Mouse (Mus musculus) liver, embryonic 11.5 days (tissue): ENCODE data around the gene Pgap3. TPM values are rescaled to one million over a fixed set of nuclear protein-coding genes. Genes with fewer than 3 reads are reported as not detected.

Source experiments
- ATAC-seq: fragments of 200-750 bp; cut with Nextera tagmentation; replicated peaks from 2 replicates; pipeline ENCODE4 v1.8.0; 2017; ENCODE audit warnings: moderate number of reproducible peaks, mild to moderate bottlenecking, moderate TSS enrichment, moderate library complexity; ENCODE audit not compliant: low FRiP score
- DNase-seq: peaks from one replicate; pipeline ENCODE4 v3.0.0-alpha.2; 2017; ENCODE audit warnings: low spot score
- H3K27ac ChIP-seq: fragments of 300-500 bp; sonication (generic); 2 replicates; pipeline ENCODE4 v1.5.1; 2014; ENCODE audit warnings: mild to moderate bottlenecking, low read depth, low read length, control low read depth
- H3K27me3 ChIP-seq: fragments of 300-500 bp; sonication (generic); replicated peaks from 2 replicates; pipeline ENCODE4 v1.6.1; 2014; ENCODE audit warnings: low read length, mixed read lengths; ENCODE audit not compliant: control insufficient read depth, insufficient read depth
- H3K36me3 ChIP-seq: fragments of 300-500 bp; sonication (generic); 2 replicates; pipeline ENCODE4 v1.6.1; 2014; ENCODE audit warnings: mild to moderate bottlenecking, low read length, moderate library complexity, mixed read lengths; ENCODE audit not compliant: control insufficient read depth, insufficient read depth
- H3K4me1 ChIP-seq: fragments of 300-500 bp; sonication (generic); replicated peaks from 2 replicates; pipeline ENCODE4 v1.6.1; 2014; ENCODE audit warnings: low read length, mixed read lengths; ENCODE audit not compliant: control insufficient read depth, insufficient read depth
- H3K4me2 ChIP-seq: fragments of 300-500 bp; sonication (generic); 2 replicates; pipeline ENCODE4 v1.6.1; 2014; ENCODE audit warnings: mild to moderate bottlenecking, control low read depth, moderate library complexity
- H3K4me3 ChIP-seq: fragments of 300-500 bp; sonication (generic); 2 replicates; pipeline ENCODE4 v1.5.1; 2014; ENCODE audit warnings: low read depth, low read length, control low read depth
- H3K9ac ChIP-seq: fragments of 300-500 bp; sonication (generic); 2 replicates; pipeline ENCODE4 v1.6.1; 2014; ENCODE audit warnings: low read depth, low read length, control low read depth
- H3K9me3 ChIP-seq: fragments of 300-500 bp; sonication (generic); 2 replicates; pipeline ENCODE4 v1.6.1; 2016; ENCODE audit warnings: low read length, inconsistent platforms, mixed read lengths; ENCODE audit not compliant: control insufficient read depth
- WGBS: fragments of 180-500 bp; shearing (Covaris S2); extraction: QIAGEN DNeasy Blood & Tissue Kit; methylation state at CpG from one replicate; pipeline ENCODE4 v1.1.7; 2014; 5-methylcytosine and 5-hydroxymethylcytosine counted together
- polyA plus RNA-seq: library from polyadenylated mRNA; unstranded; fragments of >200 nt; fragmentation: Nextera tagmentation; extraction: Ambion mirVana; gene quantifications from 2 replicates; pipeline ENCODE4 v1.2.1, GENCODE M21; 2014

Pgap3 gene
- polyA plus RNA-seq, 1 experiment from 2014 or later: 6.4 TPM

DNA sequence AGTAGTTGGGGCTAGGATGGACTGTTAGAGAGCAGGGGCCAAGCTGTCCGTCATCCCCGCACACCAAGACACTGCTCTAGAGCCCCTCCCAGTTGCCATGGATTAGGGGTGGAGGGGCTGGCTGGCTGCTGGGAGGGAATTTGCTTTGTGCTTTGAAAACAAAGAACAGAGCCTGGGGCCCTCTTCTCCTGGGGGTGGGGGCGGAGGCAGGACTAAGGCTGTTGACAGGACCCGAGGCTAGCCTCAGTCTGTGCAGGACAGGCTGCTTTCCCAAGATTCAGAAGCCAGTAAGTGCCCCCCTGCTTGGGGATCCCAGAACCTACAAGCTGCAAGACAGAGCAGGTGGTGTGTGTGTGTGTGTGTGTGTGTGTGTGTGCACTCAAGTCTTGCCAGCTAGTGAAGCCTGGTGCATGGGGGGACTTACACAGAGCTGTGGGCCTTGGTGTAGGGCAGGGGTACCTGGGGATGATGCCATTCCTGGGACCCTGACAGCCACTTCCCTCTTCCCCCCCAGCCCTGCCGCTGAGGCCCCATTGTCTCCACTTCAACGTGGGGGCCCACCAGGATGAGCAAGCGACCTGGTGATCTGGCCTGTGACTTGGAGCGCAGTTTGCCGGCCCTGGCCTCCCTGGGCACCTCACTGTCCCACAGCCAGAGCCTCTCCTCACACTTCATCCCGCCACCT lies 28.6 kb downstream of the Pgap3 start:
- Histone ChIP-seq H3K27me3 (no peaks in the 10 kb centered on the region), H3K4me1 (peaks cover 2% of the 10 kb centered on the region; the same call in 1 of the 2 replicates), H3K9ac (no peak overlapping the region), H3K4me2 (no peak overlapping the region), H3K36me3 (0 out of 2 replicates have a peak, but pooled peaks cover 14% of the 10 kb centered on the region), H3K27ac (no peak overlapping the region), H3K9me3 (no peaks in the 10 kb centered on the region), H3K4me3 (no peak overlapping the region)
- WGBS: 63% methylated on average over 10 of the region's 10 CpGs
- ATAC-seq: no peak
- no peak for DNase-seq

GRCm38 (mm10) chr11:98370588-98370987 lies 29.7 kb downstream of the Pgap3 start:
- Histone ChIP-seq H3K27ac (no peak overlapping the region), H3K27me3 (no peaks in the 10 kb centered on the region), H3K9me3 (no peaks in the 10 kb centered on the region), H3K4me1 (peaks cover 2% of the 10 kb centered on the region), H3K4me3 (no peak overlapping the region), H3K9ac (no peak overlapping the region), H3K36me3 (0 out of 2 replicates have a peak, but pooled peaks cover 10% of the 10 kb centered on the region), H3K4me2 (no peak overlapping the region)
- ATAC-seq (no peak), DNase-seq (no peak)
- 83% methylated on average over 2 of the region's 2 CpGs for WGBS

DNA sequence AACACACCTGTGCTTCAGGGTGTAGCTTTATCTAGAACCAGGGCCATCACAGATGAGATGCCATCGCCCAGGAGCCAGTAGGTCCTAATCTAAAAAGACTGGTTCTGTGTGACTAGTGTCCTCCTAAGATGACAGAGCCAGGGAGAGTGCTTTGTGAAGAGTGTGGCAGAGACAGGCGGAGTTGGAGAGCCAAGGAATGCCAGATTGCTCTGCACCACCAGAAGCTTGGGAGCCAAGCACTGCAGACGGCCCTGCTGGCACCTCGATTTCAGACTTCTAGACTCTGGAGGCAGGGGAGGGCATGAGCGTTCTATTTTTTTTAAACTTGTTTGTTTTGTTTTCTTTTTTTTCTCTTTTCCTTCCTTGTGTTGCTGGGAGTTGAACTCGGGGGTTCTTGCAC lies 31.0 kb downstream of the Pgap3 start:
- no peak overlapping the region for H3K4me2 ChIP-seq
- H3K9me3 ChIP-seq: no peaks in the 10 kb centered on the region
- H3K36me3 ChIP-seq: 0 out of 2 replicates have a peak, but pooled peaks cover 2% of the 10 kb centered on the region
- ATAC-seq: no peak
- no peak overlapping the region for H3K4me3 ChIP-seq
- DNase-seq: no peak
- no peaks in the 10 kb centered on the region for H3K27me3 ChIP-seq
- 76% methylated on average over 6 of the region's 6 CpGs for WGBS
- no peak overlapping the region for H3K27ac ChIP-seq
- H3K9ac ChIP-seq: no peak overlapping the region
- peaks cover 2% of the 10 kb centered on the region for H3K4me1 ChIP-seq

DNA sequence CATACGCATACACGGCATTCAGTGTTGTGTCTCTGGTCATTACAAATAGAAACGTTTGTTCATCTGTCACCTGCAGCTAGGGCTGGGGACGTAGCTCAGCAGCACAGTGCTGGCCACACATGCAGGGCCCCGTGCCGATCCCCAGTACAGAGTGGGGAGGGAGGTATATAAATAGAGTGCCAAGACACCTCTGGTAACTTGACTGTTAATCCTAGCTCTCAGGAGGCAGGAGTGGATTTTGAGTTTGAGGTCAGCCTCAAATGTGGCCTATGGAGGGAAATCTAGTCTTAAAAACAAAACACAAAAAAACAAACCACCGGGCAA lies 32.5 kb downstream of the Pgap3 start:
- DNase-seq (no peak), ATAC-seq (no peak)
- Histone ChIP-seq H3K27me3 (no peaks in the 10 kb centered on the region), H3K4me2 (no peak overlapping the region), H3K36me3 (no peaks in the 10 kb centered on the region), H3K4me1 (peaks cover 7% of the 10 kb centered on the region), H3K9me3 (no peaks in the 10 kb centered on the region), H3K4me3 (no peak overlapping the region), H3K9ac (no peak overlapping the region), H3K27ac (no peak overlapping the region)
- WGBS: 82% methylated on average over 7 of the region's 7 CpGs

DNA sequence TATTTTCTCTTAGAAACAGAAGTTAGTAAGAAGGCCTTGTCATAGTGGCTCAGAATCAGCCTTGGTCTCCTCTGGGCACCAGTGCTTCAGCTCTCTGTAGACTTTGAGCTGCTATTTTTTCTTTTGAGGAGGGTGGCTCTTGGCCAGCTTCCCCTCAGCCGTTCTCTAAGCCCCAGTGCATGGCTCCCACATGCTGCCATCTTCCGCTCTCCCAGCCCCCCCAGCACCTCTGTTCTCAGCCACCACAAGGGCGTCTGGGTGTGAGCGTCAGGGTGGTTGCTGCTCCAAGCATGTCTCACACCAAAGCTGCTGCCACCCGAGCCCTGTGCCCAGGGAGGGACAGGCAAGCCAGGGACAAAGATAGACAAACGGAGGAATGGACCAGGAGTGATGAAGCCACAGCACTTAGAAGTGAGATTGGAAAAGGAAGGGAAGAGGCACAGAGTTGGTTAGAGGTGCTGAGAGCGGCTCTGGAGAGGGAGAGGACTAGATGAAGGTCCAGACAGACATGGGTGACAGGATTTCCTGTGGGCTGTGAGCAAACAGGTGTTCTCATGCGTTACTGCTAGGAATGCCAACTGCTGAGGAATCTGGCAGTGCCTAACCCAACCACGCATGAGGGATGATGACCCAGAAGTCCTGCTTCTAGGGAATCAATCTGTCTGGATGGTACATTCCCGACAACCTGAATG lies 33.0 kb downstream of the Pgap3 start:
- ATAC-seq: no peak
- no peak overlapping the region for H3K9ac ChIP-seq
- no peaks in the 10 kb centered on the region for H3K9me3 ChIP-seq
- H3K36me3 ChIP-seq: no peaks in the 10 kb centered on the region
- H3K4me2 ChIP-seq: no peak overlapping the region
- H3K4me3 ChIP-seq: no peak overlapping the region
- H3K27ac ChIP-seq: no peak overlapping the region
- WGBS: 72% methylated on average over 10 of the region's 10 CpGs
- peaks cover 7% of the 10 kb centered on the region for H3K4me1 ChIP-seq
- DNase-seq: no peak
- H3K27me3 ChIP-seq: no peaks in the 10 kb centered on the region

DNA sequence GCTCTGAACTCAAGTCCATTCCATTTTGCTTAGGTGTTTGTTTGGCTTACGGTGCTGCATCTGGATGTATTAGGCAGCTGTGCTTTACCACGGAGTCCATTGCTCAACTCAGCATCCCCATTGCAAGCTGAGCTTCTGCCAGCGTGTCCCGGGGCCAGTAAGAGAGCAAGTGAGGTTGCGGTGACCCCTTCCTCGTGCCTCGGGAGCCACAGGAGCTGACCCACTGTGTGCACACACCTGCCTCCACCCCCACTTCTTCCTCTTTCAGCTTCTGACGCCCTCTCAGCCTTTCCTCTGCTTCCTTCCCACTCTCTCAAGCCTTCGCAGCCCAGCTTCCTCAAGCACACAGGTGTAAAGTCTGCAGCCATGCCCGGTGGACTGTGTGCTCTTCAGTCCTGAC lies 34.0 kb downstream of the Pgap3 start:
- DNase-seq: no peak
- Histone ChIP-seq H3K4me1 (peaks cover 5% of the 10 kb centered on the region), H3K9me3 (no peaks in the 10 kb centered on the region), H3K4me3 (no peak overlapping the region), H3K4me2 (no peak overlapping the region), H3K27me3 (no peaks in the 10 kb centered on the region), H3K27ac (no peak overlapping the region; the same call in 1 of the 2 replicates), H3K36me3 (no peaks in the 10 kb centered on the region), H3K9ac (no peak overlapping the region)
- no peak for ATAC-seq
- WGBS: 63% methylated on average over 10 of the region's 10 CpGs

- no peak overlapping the region for H3K27ac ChIP-seq
- no peak overlapping the region for H3K9ac ChIP-seq
- no peaks in the 10 kb centered on the region for H3K9me3 ChIP-seq
- WGBS: 94% methylated on average over 5 of the region's 5 CpGs
- no peaks in the 10 kb centered on the region for H3K27me3 ChIP-seq
- no peak overlapping the region for H3K4me3 ChIP-seq
- H3K36me3 ChIP-seq: no peaks in the 10 kb centered on the region
- H3K4me2 ChIP-seq: no peak overlapping the region
- no peak for ATAC-seq
- H3K4me1 ChIP-seq: peaks cover 10% of the 10 kb centered on the region
- no peak for DNase-seq
Measured at GRCm38 (mm10) chr11:98364410-98364809, 35.9 kb downstream of the Pgap3 start.

DNA sequence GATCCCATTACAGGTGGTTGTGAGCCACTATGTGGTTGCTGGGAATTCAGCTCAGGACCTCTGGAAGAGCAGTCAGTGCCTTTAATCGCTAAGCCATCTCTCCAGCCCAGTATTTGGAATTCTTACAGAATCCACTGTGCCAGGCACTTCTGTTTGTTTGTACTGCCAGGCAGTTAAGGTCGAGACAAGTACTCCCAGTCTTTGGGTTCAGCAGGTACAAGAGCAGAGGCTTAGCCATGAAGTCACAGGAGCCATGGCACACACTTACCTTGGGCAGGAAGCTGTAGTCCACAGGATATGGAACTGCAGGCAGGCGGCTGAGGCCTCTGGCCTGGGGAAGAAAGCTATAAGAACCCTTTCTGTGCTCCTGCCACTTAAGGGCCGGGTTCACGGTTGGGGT lies 36.5 kb downstream of the Pgap3 start:
- H3K9ac ChIP-seq: no peak overlapping the region
- no peak overlapping the region for H3K4me3 ChIP-seq
- peaks cover 15% of the 10 kb centered on the region for H3K4me1 ChIP-seq
- H3K4me2 ChIP-seq: no peak overlapping the region
- ATAC-seq (no peak), DNase-seq (no peak)
- no peaks in the 10 kb centered on the region for H3K27me3 ChIP-seq
- no peaks in the 10 kb centered on the region for H3K36me3 ChIP-seq
- H3K9me3 ChIP-seq: no peaks in the 10 kb centered on the region
- H3K27ac ChIP-seq: no peak overlapping the region
- WGBS: 79% methylated on average over 5 of the region's 5 CpGs
